Mouse (Mus musculus) heart, postnatal 0 days (tissue): ENCODE data around the gene Cemip2.

Experiments used
- CTCF ChIP-seq: IDR thresholded peaks from 2 replicates; pipeline ENCODE4 v1.5.1; 2016; ENCODE audit warnings: antibody characterized with exemption, control low read depth, low read depth
- EP300 ChIP-seq: IDR thresholded peaks from 2 replicates; pipeline ENCODE4 v1.6.1; 2016; ENCODE audit warnings: antibody characterized with exemption, low read depth

GRCm38 (mm10) chr19:21858846-21859521 lies 80.8 kb downstream of the Cemip2 start:
- TF ChIP-seq CTCF (no peak), EP300 (no peak)
